Mouse (Mus musculus) heart, embryonic 16.5 days (tissue): ENCODE measurements at regions not wholly inside any gene's neighbourhood (a gene's known extent, or its start where the extent isn't known, plus 50 kb on each side); places are given as distances from the start of the nearest gene placed in this dataset.

ENCODE experiments used
- ATAC-seq: fragments of 200-750 bp; cut with Nextera tagmentation; replicated peaks from 2 replicates; pipeline ENCODE4 v1.8.0; 2017; ENCODE audit warnings: moderate number of reproducible peaks; ENCODE audit not compliant: insufficient read depth, low FRiP score; ENCODE audit errors: extremely low read depth
- H3K27ac ChIP-seq: fragments of 300-500 bp; sonication (generic); 2 replicates; pipeline ENCODE4 v1.5.1; 2014; ENCODE audit warnings: mild to moderate bottlenecking, low read length, control low read depth, moderate library complexity
- H3K27me3 ChIP-seq: fragments of 300-500 bp; sonication (generic); 2 replicates; pipeline ENCODE4 v1.6.1; 2014; ENCODE audit warnings: low read length, mixed read lengths; ENCODE audit not compliant: control insufficient read depth, insufficient read depth
- H3K36me3 ChIP-seq: fragments of 300-500 bp; sonication (generic); 2 replicates; pipeline ENCODE4 v1.6.1; 2014; ENCODE audit not compliant: control insufficient read depth, insufficient read depth
- H3K4me1 ChIP-seq: fragments of 300-500 bp; sonication (generic); 2 replicates; pipeline ENCODE4 v1.6.1; 2014; ENCODE audit warnings: low read length, mixed read lengths; ENCODE audit not compliant: control insufficient read depth, insufficient read depth
- H3K4me2 ChIP-seq: fragments of 300-500 bp; sonication (generic); 2 replicates; pipeline ENCODE4 v1.6.1; 2014; ENCODE audit warnings: low read depth, mild to moderate bottlenecking, control low read depth, low read length
- H3K4me3 ChIP-seq: fragments of 300-500 bp; sonication (generic); 2 replicates; pipeline ENCODE4 v1.5.1; 2014; ENCODE audit warnings: mild to moderate bottlenecking, control low read depth, low read length
- H3K9ac ChIP-seq: fragments of 300-500 bp; sonication (generic); 2 replicates; pipeline ENCODE4 v1.6.1; 2014; ENCODE audit warnings: low read length, control low read depth
- H3K9me3 ChIP-seq: fragments of 300-500 bp; sonication (generic); replicated peaks from 2 replicates; pipeline ENCODE4 v1.6.1; 2016; ENCODE audit warnings: low read length; ENCODE audit not compliant: control insufficient read depth
- WGBS: fragments of 180-500 bp; shearing (Covaris S2); extraction: QIAGEN DNeasy Blood & Tissue Kit; methylation state at CpG from one replicate; pipeline ENCODE4 v1.1.7; 2014; 5-methylcytosine and 5-hydroxymethylcytosine counted together

DNA sequence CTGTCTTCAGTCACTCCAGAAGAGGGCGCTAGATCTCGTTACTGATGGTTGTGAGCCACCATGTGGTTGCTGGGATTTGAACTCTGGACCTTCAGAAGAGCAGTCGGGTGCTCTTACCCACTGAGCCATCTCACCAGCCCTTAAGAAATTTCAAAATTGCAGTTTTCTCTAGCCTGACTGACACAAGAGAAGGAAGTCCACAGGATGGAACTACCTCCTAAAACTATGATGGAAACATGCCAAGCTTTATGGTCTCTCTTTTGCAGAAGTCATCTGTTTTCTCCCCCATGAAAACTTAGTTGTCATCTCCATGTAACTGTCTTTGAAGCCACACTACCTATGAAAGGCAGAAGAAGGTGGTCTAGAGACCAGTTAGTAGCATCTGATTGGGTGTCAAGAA lies 698.2 kb upstream of the Pkdcc start:
- H3K9me3 ChIP-seq: no peaks in the 10 kb centered on the region
- no peak overlapping the region for H3K4me2 ChIP-seq
- H3K27ac ChIP-seq: no peak overlapping the region
- WGBS: 64% methylated on average over 3 of the region's 3 CpGs
- H3K36me3 ChIP-seq: no peaks in the 10 kb centered on the region
- H3K9ac ChIP-seq: no peak overlapping the region
- H3K4me1 ChIP-seq: no peaks in the 10 kb centered on the region
- H3K4me3 ChIP-seq: no peak overlapping the region
- ATAC-seq: no peak
- H3K27me3 ChIP-seq: no peaks in the 10 kb centered on the region

GRCm38 (mm10) chr17:82513816-82514215 lies 701.3 kb upstream of the Pkdcc start:
- no peaks in the 10 kb centered on the region for H3K4me1 ChIP-seq
- H3K27me3 ChIP-seq: no peaks in the 10 kb centered on the region
- no peak overlapping the region for H3K4me3 ChIP-seq
- no peak overlapping the region for H3K27ac ChIP-seq
- ATAC-seq: no peak
- WGBS: 77% methylated on average over 2 of the region's 2 CpGs
- H3K36me3 ChIP-seq: no peaks in the 10 kb centered on the region
- H3K9me3 ChIP-seq: no peaks in the 10 kb centered on the region
- H3K9ac ChIP-seq: no peak overlapping the region
- H3K4me2 ChIP-seq: no peak overlapping the region

DNA sequence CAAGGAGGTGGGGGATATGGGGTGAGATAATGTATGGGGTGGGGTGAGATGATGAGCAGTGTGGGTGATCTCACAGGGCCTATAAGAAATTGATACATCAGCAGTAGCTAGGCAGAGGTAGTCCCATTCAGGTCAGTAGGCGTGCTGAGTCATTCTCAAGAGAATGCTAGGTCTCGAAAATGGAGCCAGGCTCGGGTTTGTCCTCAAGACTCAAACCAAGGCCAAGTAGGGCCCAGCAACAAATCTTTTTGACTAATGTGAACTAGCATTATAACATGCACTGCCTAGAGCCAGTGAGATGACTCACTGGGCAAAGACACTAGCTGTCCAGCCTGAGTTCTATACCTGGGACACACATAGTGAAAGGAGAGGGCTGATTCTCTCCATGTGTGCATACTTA lies 710.8 kb upstream of the Pkdcc start:
- Histone ChIP-seq H3K4me3 (no peak overlapping the region), H3K27me3 (no peaks in the 10 kb centered on the region), H3K9ac (no peak overlapping the region), H3K4me2 (no peak overlapping the region), H3K9me3 (no peaks in the 10 kb centered on the region), H3K4me1 (no peaks in the 10 kb centered on the region), H3K36me3 (no peaks in the 10 kb centered on the region), H3K27ac (no peak overlapping the region)
- WGBS: 74% methylated on average over 3 of the region's 3 CpGs
- ATAC-seq: no peak

DNA sequence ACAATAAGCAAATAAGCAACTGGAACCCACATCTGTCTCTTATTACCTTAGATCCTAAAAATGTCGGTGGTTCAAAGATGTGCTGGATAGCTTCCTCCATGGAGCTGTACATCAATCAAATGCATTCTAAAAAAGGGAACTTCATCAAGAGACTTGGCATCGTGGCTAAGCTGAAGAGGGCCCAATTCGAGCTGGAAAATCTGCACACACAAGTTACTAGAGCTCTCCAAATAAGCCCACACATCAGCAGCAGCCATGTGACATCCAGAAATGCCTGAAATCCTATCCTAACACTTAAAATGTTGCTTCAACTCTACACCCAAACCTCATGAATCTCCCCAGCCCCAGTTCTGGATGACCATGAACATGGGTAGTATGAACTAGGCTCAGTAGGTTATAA lies 729.5 kb upstream of the Pkdcc start:
- Histone ChIP-seq H3K4me2 (no peak overlapping the region), H3K4me3 (no peak overlapping the region), H3K36me3 (no peaks in the 10 kb centered on the region), H3K9ac (no peak overlapping the region), H3K27me3 (no peaks in the 10 kb centered on the region), H3K27ac (no peak overlapping the region), H3K4me1 (no peaks in the 10 kb centered on the region), H3K9me3 (no peaks in the 10 kb centered on the region)
- WGBS: 62% methylated on average over 3 of the region's 3 CpGs
- no peak for ATAC-seq

DNA sequence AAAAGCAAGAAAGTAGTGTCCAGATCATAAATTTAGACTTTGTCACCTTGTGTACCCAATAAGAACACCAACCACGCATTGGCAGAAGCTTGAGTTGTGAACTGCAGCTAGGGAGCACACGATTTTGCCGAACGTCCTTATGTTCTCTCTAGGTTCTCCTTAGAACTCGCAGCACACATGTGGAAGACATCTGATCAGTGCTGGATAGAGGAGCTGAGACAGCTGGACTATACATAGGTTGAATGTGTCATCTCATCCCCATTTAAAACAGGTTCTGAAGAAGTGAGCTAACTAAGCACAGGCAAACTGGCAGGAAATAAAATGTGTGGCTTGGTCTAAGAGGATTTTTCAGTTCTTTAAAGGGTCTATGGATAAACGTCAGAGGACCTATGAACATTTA lies 730.5 kb upstream of the Pkdcc start:
- 83% methylated on average over 6 of the region's 6 CpGs for WGBS

DNA sequence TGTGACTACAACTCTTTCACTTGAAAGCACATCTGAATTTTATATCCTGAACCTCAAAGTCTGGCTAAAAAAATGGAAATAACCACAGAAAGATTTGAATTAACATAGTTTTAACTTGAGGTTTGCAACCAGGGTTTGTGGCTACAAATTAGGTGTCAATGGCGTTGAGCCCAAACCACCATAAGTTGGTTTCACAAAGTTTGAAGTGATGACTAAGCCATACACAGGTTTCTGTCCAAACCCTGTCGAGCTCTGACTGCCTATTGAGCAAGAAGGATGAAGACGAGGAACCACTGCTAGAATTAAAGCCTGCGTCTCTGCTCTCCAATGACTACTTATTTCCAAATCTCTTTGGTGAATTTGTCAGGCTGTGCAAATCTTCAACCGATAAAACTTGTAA lies 719.8 kb upstream of the Slc8a1 start:
- H3K4me2 ChIP-seq: no peak overlapping the region
- H3K27me3 ChIP-seq: no peaks in the 10 kb centered on the region
- H3K4me3 ChIP-seq: no peak overlapping the region
- H3K36me3 ChIP-seq: no peaks in the 10 kb centered on the region
- no peak for ATAC-seq
- no peak overlapping the region for H3K27ac ChIP-seq
- H3K9me3 ChIP-seq: no peaks in the 10 kb centered on the region
- no peak overlapping the region for H3K9ac ChIP-seq
- H3K4me1 ChIP-seq: no peaks in the 10 kb centered on the region
- WGBS: 74% methylated on average over 5 of the region's 5 CpGs

More for the DNA sequence above, 730.5 kb upstream of the Pkdcc start:
- H3K9ac ChIP-seq: no peak overlapping the region
- no peak overlapping the region for H3K4me3 ChIP-seq
- H3K27ac ChIP-seq: no peak overlapping the region
- H3K4me2 ChIP-seq: no peak overlapping the region
- no peaks in the 10 kb centered on the region for H3K36me3 ChIP-seq
- H3K27me3 ChIP-seq: no peaks in the 10 kb centered on the region
- ATAC-seq: no peak
- H3K4me1 ChIP-seq: no peaks in the 10 kb centered on the region
- H3K9me3 ChIP-seq: no peaks in the 10 kb centered on the region

GRCm38 (mm10) chr17:82453847-82454246 lies 715.7 kb upstream of the Slc8a1 start:
- no peaks in the 10 kb centered on the region for H3K9me3 ChIP-seq
- H3K9ac ChIP-seq: no peak overlapping the region
- no peaks in the 10 kb centered on the region for H3K4me1 ChIP-seq
- H3K36me3 ChIP-seq: no peaks in the 10 kb centered on the region
- no peak overlapping the region for H3K27ac ChIP-seq
- 69% methylated on average over 1 of the region's 1 CpGs for WGBS
- H3K27me3 ChIP-seq: no peaks in the 10 kb centered on the region
- ATAC-seq: no peak
- no peak overlapping the region for H3K4me2 ChIP-seq
- no peak overlapping the region for H3K4me3 ChIP-seq

DNA sequence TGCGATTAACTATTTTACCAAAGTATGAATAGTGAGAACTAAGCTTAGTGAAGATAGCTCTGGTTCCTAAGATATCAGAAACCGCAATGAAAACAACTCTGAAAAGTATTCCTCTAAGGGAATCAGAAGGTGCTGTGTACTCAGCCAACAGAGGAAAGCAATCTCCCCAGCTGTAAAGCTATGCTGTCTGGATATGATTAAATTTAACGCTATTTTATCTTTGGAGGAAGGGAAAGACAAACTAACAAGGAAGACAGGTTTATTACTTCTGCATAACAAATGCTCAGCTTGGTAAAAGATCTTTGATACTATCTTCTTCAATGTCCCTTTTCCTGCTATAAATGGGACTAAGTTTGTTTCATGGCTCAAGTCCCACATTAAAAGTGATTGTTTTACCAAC lies 700.9 kb upstream of the Slc8a1 start:
- no peaks in the 10 kb centered on the region for H3K36me3 ChIP-seq
- no peaks in the 10 kb centered on the region for H3K9me3 ChIP-seq
- WGBS: 69% methylated on average over 3 of the region's 3 CpGs
- no peaks in the 10 kb centered on the region for H3K27me3 ChIP-seq
- H3K4me2 ChIP-seq: no peak overlapping the region
- no peak overlapping the region for H3K27ac ChIP-seq
- no peak for ATAC-seq
- H3K4me3 ChIP-seq: no peak overlapping the region
- H3K9ac ChIP-seq: no peak overlapping the region
- H3K4me1 ChIP-seq: no peaks in the 10 kb centered on the region

- no peak for ATAC-seq
- Histone ChIP-seq H3K4me1 (no peaks in the 10 kb centered on the region), H3K9me3 (no peaks in the 10 kb centered on the region), H3K9ac (no peak overlapping the region), H3K27ac (no peak overlapping the region), H3K27me3 (no peaks in the 10 kb centered on the region), H3K4me3 (no peak overlapping the region), H3K4me2 (no peak overlapping the region), H3K36me3 (no peaks in the 10 kb centered on the region)
- WGBS: 83% methylated on average over 3 of the region's 3 CpGs
Observed at GRCm38 (mm10) chr17:82437206-82437605, 699.0 kb upstream of the Slc8a1 start.

- Histone ChIP-seq H3K4me3 (no peak overlapping the region), H3K4me1 (no peaks in the 10 kb centered on the region), H3K9ac (no peak overlapping the region), H3K27ac (no peak overlapping the region), H3K4me2 (no peak overlapping the region), H3K27me3 (no peaks in the 10 kb centered on the region), H3K36me3 (no peaks in the 10 kb centered on the region), H3K9me3 (no peaks in the 10 kb centered on the region)
- no peak for ATAC-seq
- WGBS: 32% methylated on average over 3 of the region's 3 CpGs
Observed at GRCm38 (mm10) chr17:82432678-82433077, 694.5 kb upstream of the Slc8a1 start.
